Mouse (Mus musculus) c-Kit-positive CD71-positive TER-119-negative erythroid progenitor cells, embryonic 14.5 days (primary cell): ENCODE results near the gene Atg2b.
A peak's percentile ranks its signal among the peaks of the same experiment; 100 is the strongest.

Experiments used
- DNase-seq: peaks from one replicate; pipeline ENCODE4 v3.0.0-alpha.2; 2013; ENCODE audit warnings: low read depth

Atg2b gene

GRCm38 (mm10) chr12:105683933-105684901, 794 bp downstream of the Atg2b start, which contains the start of gene Gskip:
Gskip (plus strand) TSS chr12:105684829.
- DNase-seq, result peak; percentile 72

- no peak for DNase-seq
Observed at GRCm38 (mm10) chr12:105678762-105679161, 6.2 kb downstream of the Atg2b start.

- DNase-seq, result no peak
Observed at GRCm38 (mm10) chr12:105678211-105678610, 6.8 kb downstream of the Atg2b start.

GRCm38 (mm10) chr12:105676274-105676673, 8.7 kb downstream of the Atg2b start:
- no peak for DNase-seq

GRCm38 (mm10) chr12:105655850-105656249, 29.2 kb downstream of the Atg2b start:
- no peak for DNase-seq

- no peak for DNase-seq
Observed at GRCm38 (mm10) chr12:105642770-105643321, 42.2 kb downstream of the Atg2b start.

- DNase-seq, result no peak
Observed at GRCm38 (mm10) chr12:105637554-105637953, 47.5 kb downstream of the Atg2b start.

- DNase-seq, result no peak
Observed at GRCm38 (mm10) chr12:105636551-105636950, 48.5 kb downstream of the Atg2b start.

GRCm38 (mm10) chr12:105634374-105635067, 50.5 kb downstream of the Atg2b start:
- DNase-seq, result no peak

- no peak for DNase-seq
Observed at GRCm38 (mm10) chr12:105625798-105626197, 59.2 kb downstream of the Atg2b start.

GRCm38 (mm10) chr12:105622981-105623539, 62.0 kb downstream of the Atg2b start:
- no peak for DNase-seq

GRCm38 (mm10) chr12:105622048-105622447, 63.0 kb downstream of the Atg2b start:
- no peak for DNase-seq

GRCm38 (mm10) chr12:105613559-105613958, 71.5 kb downstream of the Atg2b start:
- no peak for DNase-seq

- peak; percentile 49 for DNase-seq
Observed at GRCm38 (mm10) chr12:105611748-105612147, 73.3 kb downstream of the Atg2b start.

- DNase-seq, result no peak
Observed at GRCm38 (mm10) chr12:105611045-105611444, 74.0 kb downstream of the Atg2b start.

- no peak for DNase-seq
Observed at GRCm38 (mm10) chr12:105606881-105607280, 78.1 kb downstream of the Atg2b start.

- DNase-seq, result no peak
Observed at GRCm38 (mm10) chr12:105605212-105605611, 79.8 kb downstream of the Atg2b start.

- DNase-seq, result no peak
Observed at GRCm38 (mm10) chr12:105603904-105604303, 81.1 kb downstream of the Atg2b start.

GRCm38 (mm10) chr12:105602581-105603210, 82.3 kb downstream of the Atg2b start, which contains the start of gene Bdkrb1:
Bdkrb1 (plus strand) TSS chr12:105603085.
- DNase-seq, result no peak

GRCm38 (mm10) chr12:105601586-105601985, 83.4 kb downstream of the Atg2b start:
- DNase-seq, result no peak

GRCm38 (mm10) chr12:105599098-105599497, 85.9 kb downstream of the Atg2b start:
- no peak for DNase-seq

- DNase-seq, result no peak
Observed at GRCm38 (mm10) chr12:105598503-105598902, 86.5 kb downstream of the Atg2b start.
